Mouse (Mus musculus) midbrain, embryonic 12.5 days (tissue): Measurements from ENCODE around the gene Twnk. TPM values are rescaled to one million over a fixed set of nuclear protein-coding genes. Genes with fewer than 3 reads are reported as not detected.
A peak's percentile ranks its signal among the peaks of the same experiment; 100 is the strongest.

Experiments
- ATAC-seq: fragments of 200-750 bp; cut with Nextera tagmentation; 2 replicates; pipeline ENCODE4 v1.8.0; 2017; ENCODE audit warnings: low read depth, moderate TSS enrichment, moderate library complexity; ENCODE audit not compliant: low FRiP score
- H3K27ac ChIP-seq: fragments of 300-500 bp; sonication (generic); replicated peaks from 2 replicates; pipeline ENCODE4 v1.5.1; 2016; ENCODE audit warnings: mild to moderate bottlenecking
- H3K27me3 ChIP-seq: fragments of 300-500 bp; sonication (generic); 2 replicates; pipeline ENCODE4 v1.6.1; 2016; ENCODE audit warnings: mild to moderate bottlenecking
- H3K36me3 ChIP-seq: fragments of 300-500 bp; sonication (generic); 2 replicates; pipeline ENCODE4 v1.6.1; 2016
- H3K4me1 ChIP-seq: fragments of 300-500 bp; sonication (generic); 2 replicates; pipeline ENCODE4 v1.6.1; 2016
- H3K4me2 ChIP-seq: fragments of 300-500 bp; sonication (generic); replicated peaks from 2 replicates; pipeline ENCODE4 v1.6.1; 2016; ENCODE audit warnings: mild to moderate bottlenecking, moderate library complexity
- H3K4me3 ChIP-seq: fragments of 300-500 bp; sonication (generic); 2 replicates; pipeline ENCODE4 v1.5.1; 2016; ENCODE audit warnings: mild to moderate bottlenecking
- H3K9ac ChIP-seq: fragments of 300-500 bp; sonication (generic); replicated peaks from 2 replicates; pipeline ENCODE4 v1.6.1; 2016; ENCODE audit warnings: mild to moderate bottlenecking, moderate library complexity
- H3K9me3 ChIP-seq: fragments of 300-500 bp; sonication (generic); 2 replicates; pipeline ENCODE4 v1.6.1; 2016; ENCODE audit warnings: mild to moderate bottlenecking
- WGBS: fragments of 180-500 bp; shearing (Covaris S2); methylation state at CpG from one replicate; pipeline ENCODE4 v1.1.7; 2016; 5-methylcytosine and 5-hydroxymethylcytosine counted together
- polyA plus RNA-seq: library from polyadenylated mRNA; unstranded; fragments of >200 nt; fragmentation: Nextera tagmentation; extraction: Ambion mirVana; gene quantifications from 2 replicates; pipeline ENCODE4 v1.2.1, GENCODE M21; 2016

Twnk gene
- polyA plus RNA-seq, 1 experiment from 2014 or later, result 24.5 TPM

GRCm38 (mm10) chr19:45045651-45046050, 40.2 kb downstream of the Twnk start, which contains the start of gene Pdzd7:
Gene Pdzd7 (minus strand): TSS chr19:45045717.
- Histone ChIP-seq H3K27ac (no peak within 1 kb of the TSS), H3K4me1 (peaks cover 34% of the 10 kb centered on the region), H3K4me2 (peak within 1 kb of the TSS; percentile 60), H3K27me3 (peaks cover 42% of the 10 kb centered on the region), H3K36me3 (no peaks in the 10 kb centered on the region), H3K9ac (peak within 1 kb of the TSS; percentile 63), H3K9me3 (no peaks in the 10 kb centered on the region), H3K4me3 (peak within 1 kb of the TSS; percentile 48)
- 84% methylated on average over 5 of the region's 5 CpGs for WGBS
- ATAC-seq, result no peak

- peaks cover 40% of the 10 kb centered on the region for H3K27me3 ChIP-seq
- WGBS, result 2% methylated on average over 34 of the region's 34 CpGs
- peak overlapping the region; percentile 48 for H3K4me3 ChIP-seq
- no peaks in the 10 kb centered on the region for H3K9me3 ChIP-seq
- H3K4me1 ChIP-seq, result peaks cover 32% of the 10 kb centered on the region
- H3K27ac ChIP-seq, result peak overlapping the region; percentile 75
- H3K4me2 ChIP-seq, result peak overlapping the region; percentile 60
- ATAC-seq, result peak; percentile 53
- peak overlapping the region; percentile 63 for H3K9ac ChIP-seq
- 0 out of 2 replicates have a peak, but pooled peaks cover 3% of the 10 kb centered on the region for H3K36me3 ChIP-seq
Observed at GRCm38 (mm10) chr19:45046523-45047321, 41.3 kb downstream of the Twnk start.

GRCm38 (mm10) chr19:45047417-45047934, 42.0 kb downstream of the Twnk start, which contains the start of gene Sfxn3:
Gene Sfxn3 (plus strand): TSS chr19:45047503.
- Histone ChIP-seq H3K4me1 (peaks cover 32% of the 10 kb centered on the region), H3K27me3 (peaks cover 35% of the 10 kb centered on the region), H3K36me3 (0 out of 2 replicates have a peak, but pooled peaks cover 6% of the 10 kb centered on the region), H3K4me2 (peak within 1 kb of the TSS; percentile 60), H3K9me3 (no peaks in the 10 kb centered on the region), H3K9ac (peak within 1 kb of the TSS; percentile 63), H3K4me3 (peak within 1 kb of the TSS; percentile 48), H3K27ac (peak within 1 kb of the TSS; percentile 75)
- 1% methylated on average over 26 of the region's 26 CpGs for WGBS
- peak; percentile 82 for ATAC-seq

GRCm38 (mm10) chr19:45047935-45048643, 42.6 kb downstream of the Twnk start:
- peak; percentile 53 for ATAC-seq
- peaks cover 32% of the 10 kb centered on the region for H3K4me1 ChIP-seq
- H3K27me3 ChIP-seq, result peaks cover 35% of the 10 kb centered on the region
- 60% methylated on average over 11 of the region's 11 CpGs for WGBS
- no peaks in the 10 kb centered on the region for H3K9me3 ChIP-seq
- H3K36me3 ChIP-seq, result 0 out of 2 replicates have a peak, but pooled peaks cover 6% of the 10 kb centered on the region
- peak overlapping the region; percentile 48 for H3K4me3 ChIP-seq
- H3K9ac ChIP-seq, result peak overlapping the region; percentile 63
- H3K4me2 ChIP-seq, result peak overlapping the region; percentile 60
- H3K27ac ChIP-seq, result peak overlapping the region; percentile 75

GRCm38 (mm10) chr19:45048644-45049365, 43.3 kb downstream of the Twnk start:
- Histone ChIP-seq H3K27ac (no peak overlapping the region), H3K4me3 (peak overlapping the region; percentile 48), H3K9ac (peak overlapping the region; percentile 63; the same call in 1 of the 2 replicates)

GRCm38 (mm10) chr19:45049523-45049922, 44.1 kb downstream of the Twnk start:
- H3K27me3 ChIP-seq, result peaks cover 31% of the 10 kb centered on the region

More at GRCm38 (mm10) chr19:45048644-45049365, 43.3 kb downstream of the Twnk start:
- no peaks in the 10 kb centered on the region for H3K9me3 ChIP-seq
- 82% methylated on average over 12 of the region's 12 CpGs for WGBS
- no peak for ATAC-seq
- H3K4me2 ChIP-seq, result peak overlapping the region; percentile 60
- 0 out of 2 replicates have a peak, but pooled peaks cover 12% of the 10 kb centered on the region for H3K36me3 ChIP-seq
- H3K4me1 ChIP-seq, result peaks cover 32% of the 10 kb centered on the region
- peaks cover 35% of the 10 kb centered on the region for H3K27me3 ChIP-seq

GRCm38 (mm10) chr19:45053451-45053850, 48.0 kb downstream of the Twnk start:
- Histone ChIP-seq H3K36me3 (peaks cover 20% of the 10 kb centered on the region; the same call in 1 of the 2 replicates), H3K27me3 (peaks cover 6% of the 10 kb centered on the region; the same call in 1 of the 2 replicates), H3K9me3 (no peaks in the 10 kb centered on the region), H3K4me1 (peaks cover 25% of the 10 kb centered on the region), H3K27ac (no peak overlapping the region), H3K9ac (no peak overlapping the region), H3K4me3 (no peak overlapping the region), H3K4me2 (no peak overlapping the region)
- ATAC-seq, result no peak
- WGBS, result 85% methylated on average over 8 of the region's 8 CpGs

More at GRCm38 (mm10) chr19:45049523-45049922, 44.1 kb downstream of the Twnk start:
- H3K4me3 ChIP-seq, result no peak overlapping the region
- WGBS, result 76% methylated on average over 9 of the region's 9 CpGs
- peaks cover 15% of the 10 kb centered on the region; the same call in 1 of the 2 replicates for H3K36me3 ChIP-seq
- peaks cover 31% of the 10 kb centered on the region for H3K4me1 ChIP-seq
- H3K9ac ChIP-seq, result no peak overlapping the region
- H3K27ac ChIP-seq, result no peak overlapping the region
- H3K4me2 ChIP-seq, result 0 out of 2 replicates have a peak overlapping the region, but pooled peaks have one; percentile 60
- no peak for ATAC-seq
- H3K9me3 ChIP-seq, result no peaks in the 10 kb centered on the region

- 85% methylated on average over 6 of the region's 6 CpGs for WGBS
- ATAC-seq, result no peak
- no peaks in the 10 kb centered on the region for H3K27me3 ChIP-seq
Observed at GRCm38 (mm10) chr19:45054892-45055690, 49.6 kb downstream of the Twnk start.

GRCm38 (mm10) chr19:45056364-45056763, 50.9 kb downstream of the Twnk start:
- H3K36me3 ChIP-seq, result peaks cover 20% of the 10 kb centered on the region; the same call in 1 of the 2 replicates
- ATAC-seq, result no peak
- 53% methylated on average over 4 of the region's 4 CpGs for WGBS
- H3K9me3 ChIP-seq, result no peaks in the 10 kb centered on the region
- peaks cover 24% of the 10 kb centered on the region for H3K4me1 ChIP-seq
- H3K9ac ChIP-seq, result no peak overlapping the region
- H3K4me3 ChIP-seq, result no peak overlapping the region
- H3K27ac ChIP-seq, result peak overlapping the region; percentile 49; the same call in 1 of the 2 replicates
- H3K27me3 ChIP-seq, result no peaks in the 10 kb centered on the region
- no peak overlapping the region for H3K4me2 ChIP-seq

More at GRCm38 (mm10) chr19:45054892-45055690, 49.6 kb downstream of the Twnk start:
- Histone ChIP-seq H3K4me1 (peaks cover 24% of the 10 kb centered on the region), H3K36me3 (peaks cover 20% of the 10 kb centered on the region; the same call in 1 of the 2 replicates), H3K4me3 (no peak overlapping the region), H3K9ac (no peak overlapping the region), H3K4me2 (no peak overlapping the region), H3K27ac (no peak overlapping the region), H3K9me3 (no peaks in the 10 kb centered on the region)

- Histone ChIP-seq H3K9me3 (no peaks in the 10 kb centered on the region), H3K9ac (peak overlapping the region; percentile 60), H3K4me2 (peak overlapping the region; percentile 78), H3K27ac (peak overlapping the region; percentile 97), H3K36me3 (peaks cover 13% of the 10 kb centered on the region; the same call in 1 of the 2 replicates), H3K27me3 (no peaks in the 10 kb centered on the region), H3K4me3 (peak overlapping the region; percentile 56), H3K4me1 (peaks cover 24% of the 10 kb centered on the region)
- no peak for ATAC-seq
- 84% methylated on average over 7 of the region's 7 CpGs for WGBS
Observed at GRCm38 (mm10) chr19:45056908-45057698, 51.6 kb downstream of the Twnk start.
